Comparison of ENCODE assay signal across 1 mouse cellular context in genomic region chr6:38027771-38028170, GRCm38 (mm10).
TF ChIP-seq lines count a peak whose summit lies in the region.

No protein-coding gene starts in this region.

TF ChIP-seq in CH12.LX, 34 proteins besides CTCF, POLR2A, EP300 and RAD21 (continued from another document):
- TF ChIP-seq ZKSCAN1 (IDR thresholded peaks at IDR 0.05; ENCODE audit: borderline replicate concordance, low read depth, low read length) = no peak
TF ChIP-seq in CH12.LX: peak in this region for 0.
